Mouse (Mus musculus) Patski (cell line): Measurements from ENCODE around the gene Chaf1a. TPM values are rescaled to one million over a fixed set of nuclear protein-coding genes. Genes with fewer than 3 reads are reported as not detected.
"Not testable (repeated sequence)": the region's sequence is repeated elsewhere in the genome, so short reads cannot be mapped to it uniquely, and the experiment has no call there.

Source experiments
- ATAC-seq: fragments of 100-300 bp; one replicate; pipeline ENCODE4 v1.8.0; 2021
- CTCF ChIA-PET: fragments of 350-600 bp; sonication (Branson Sonifier 250); formaldehyde crosslinking; loops from one replicate; lab custom pipeline; 2022; ENCODE audit warnings: inconsistent platforms; lab: Charles Lee
- POLR2A ChIA-PET: fragments of 350-600 bp; sonication (Branson Sonifier 250); formaldehyde crosslinking; loops from one replicate; lab custom pipeline; 2022; ENCODE audit warnings: antibody characterized with exemption, inconsistent platforms; lab: Charles Lee
- DNase-seq: peaks from one replicate; pipeline ENCODE4 v3.0.0-alpha.2; 2011; ENCODE audit warnings: low read depth, low spot score
- H3K27me3 ChIP-seq: fragments of 371-371 bp; one replicate; pipeline ENCODE4 v1.5.1; 2021
- CTCF ChIP-seq: fragments of 100-300 bp; IDR thresholded peaks from one replicate; pipeline ENCODE4 v1.5.1; 2021
- in situ Hi-C: fragments of 300-500 bp; cut with MboI; formaldehyde crosslinking; loops from 3 replicates; pipeline ENCODE4 v1.11.1; 2018; ENCODE audit warnings: low pct_unique_long_range_greater_than_20kb, mixed read lengths
- polyA plus RNA-seq: library from polyadenylated mRNA; unstranded; gene quantifications from one replicate; pipeline ENCODE4 v1.2.3, GENCODE M21; 2021

Chaf1a gene
- polyA plus RNA-seq, 1 experiment from 2014 or later: 18.0 TPM

DNA sequence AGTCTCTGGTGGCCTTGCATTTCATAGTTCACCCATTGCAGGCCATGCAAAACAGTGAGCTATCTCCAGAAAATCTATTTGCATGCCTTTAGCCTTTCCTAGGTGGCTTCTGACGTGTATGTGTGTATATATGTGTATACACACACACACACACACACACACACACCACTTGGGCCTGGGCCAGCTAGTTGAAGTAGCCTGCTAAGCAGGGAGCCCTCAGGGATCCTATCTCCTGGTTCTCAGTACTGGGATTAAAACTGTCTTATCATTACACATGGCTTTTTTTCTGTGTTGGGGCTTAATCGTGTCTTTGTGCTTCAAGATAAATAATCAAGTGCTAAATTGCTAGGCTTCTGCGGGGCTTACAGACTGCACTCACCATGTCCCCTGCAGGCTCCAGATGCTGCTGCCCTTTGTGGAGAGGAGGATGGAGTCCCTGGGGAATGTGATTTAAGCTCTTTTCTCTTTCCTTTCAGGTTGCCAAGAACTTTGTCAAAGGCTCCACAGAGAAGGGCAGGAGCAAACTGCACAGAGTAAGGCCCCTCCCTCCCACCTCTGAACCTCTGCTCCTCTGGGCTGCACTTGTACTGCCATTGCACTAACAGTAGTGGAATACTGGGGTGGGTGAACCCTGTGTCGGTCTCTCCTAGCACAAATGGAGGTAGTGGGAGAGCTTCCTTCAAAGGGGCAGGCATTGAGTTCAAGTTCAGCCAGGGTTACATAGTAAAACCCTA, 15.9 kb downstream of the Chaf1a start:
- ChIA-PET CTCF (interaction anchor here (1.2 to 2.8 kb wide), 5 partner anchors 9 to 79 kb away, joined by 3 to 10 read pairs (median 4); no protein-coding TSS in a partner anchor), POLR2A (interaction anchor here (0.5 to 0.6 kb wide), 2 partner anchors 10 to 14 kb away, joined by 4 read pairs; no protein-coding TSS in a partner anchor)
- no peaks in the 10 kb centered on the region for H3K27me3 ChIP-seq
- DNase-seq (no peak), ATAC-seq (no peak)
- in situ Hi-C loops: no loop called here
- TF ChIP-seq CTCF: no peak

GRCm38 (mm10) chr17:56057381-56058120, 17.3 kb downstream of the Chaf1a start:
- in situ Hi-C loops: no loop called here
- ChIA-PET CTCF (interaction anchor here (1.2 to 2.8 kb wide), 6 partner anchors 10 to 81 kb away, joined by 3 to 10 read pairs (median 4); partner anchors contain the start of gene Sh3gl1), POLR2A (no interaction called here)
- no peak for TF ChIP-seq CTCF
- no peak for DNase-seq
- no peak for ATAC-seq
- H3K27me3 ChIP-seq: no peaks in the 10 kb centered on the region

- POLR2A ChIA-PET: no interaction called here
- in situ Hi-C loops: no loop called here
- no peak for TF ChIP-seq CTCF
These were observed 21.8 kb downstream of the Chaf1a start for GRCm38 (mm10) chr17:56062081-56062480.

DNA sequence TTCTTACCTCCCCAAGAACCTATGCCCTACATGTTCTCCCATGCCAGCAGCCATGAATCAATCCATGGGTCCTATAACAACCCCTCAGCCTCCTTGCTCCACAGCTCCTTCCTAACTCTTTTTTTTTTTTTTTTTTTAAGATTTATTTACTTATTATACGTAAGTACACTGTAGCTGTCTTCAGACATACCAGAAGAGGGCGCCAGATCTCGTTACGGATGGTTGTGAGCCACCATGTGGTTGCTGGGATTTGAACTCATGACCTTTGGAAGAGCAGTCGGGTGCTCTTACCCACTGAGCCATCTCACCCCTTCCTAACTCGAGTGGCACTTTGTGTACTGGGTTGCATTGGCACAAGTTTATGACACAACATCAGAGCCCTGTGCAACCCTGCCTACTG, 25.5 kb downstream of the Chaf1a start:
- ChIA-PET POLR2A (interaction anchor here (0.7 kb wide), 1 partner anchor 10 kb away, joined by 4 read pairs; no protein-coding TSS in a partner anchor), CTCF (interaction anchor here (2.0 kb wide), 1 partner anchor 29 kb away, joined by 5 read pairs; no protein-coding TSS in a partner anchor)
- DNase-seq, in situ Hi-C loops, H3K27me3 ChIP-seq, ATAC-seq: not testable (repeated sequence)

More at GRCm38 (mm10) chr17:56062081-56062480, 21.8 kb downstream of the Chaf1a start:
- H3K27me3 ChIP-seq: no peaks in the 10 kb centered on the region
- DNase-seq: no peak
- CTCF ChIA-PET: interaction anchor here (1.4 to 2.1 kb wide), 3 partner anchors 12 to 52 kb away, joined by 3 to 5 read pairs (median 3); no protein-coding TSS in a partner anchor
- no peak for ATAC-seq

- ATAC-seq: no peak
- ChIA-PET CTCF (no interaction called here), POLR2A (no interaction called here)
- no peaks in the 10 kb centered on the region for H3K27me3 ChIP-seq
- no peak for DNase-seq
- TF ChIP-seq CTCF: no peak
- in situ Hi-C loops: no loop called here
These were observed 26.2 kb downstream of the Chaf1a start for GRCm38 (mm10) chr17:56066451-56066850.

DNA sequence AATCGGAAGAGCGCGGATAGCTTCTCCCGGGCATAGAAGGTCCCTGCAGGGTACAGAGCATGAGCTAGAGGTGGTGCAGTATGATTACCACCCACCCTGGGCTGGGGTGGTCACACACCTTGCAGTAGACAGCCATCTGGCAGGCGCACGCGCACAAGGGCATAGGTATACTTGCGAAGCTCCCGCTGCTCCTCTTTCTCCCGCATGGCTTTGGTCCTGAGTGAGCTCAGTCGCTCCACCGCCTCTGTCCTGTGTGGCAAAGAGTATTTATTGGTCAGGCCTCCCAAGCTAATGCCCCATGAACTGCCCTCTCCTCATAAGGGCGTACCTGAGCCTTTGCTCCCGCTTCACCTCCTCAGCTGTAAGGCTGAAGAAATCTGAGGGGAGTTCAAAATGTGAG, 28.8 kb downstream of the Chaf1a start:
- no peak for TF ChIP-seq CTCF
- in situ Hi-C loops: no loop called here
- DNase-seq (no peak), ATAC-seq (no peak)
- POLR2A ChIA-PET: no interaction called here
- no peaks in the 10 kb centered on the region for H3K27me3 ChIP-seq
- CTCF ChIA-PET: interaction anchor here (1.3 to 2.5 kb wide), 2 partner anchors 9 to 12 kb away, joined by 4 to 10 read pairs; no protein-coding TSS in a partner anchor

DNA sequence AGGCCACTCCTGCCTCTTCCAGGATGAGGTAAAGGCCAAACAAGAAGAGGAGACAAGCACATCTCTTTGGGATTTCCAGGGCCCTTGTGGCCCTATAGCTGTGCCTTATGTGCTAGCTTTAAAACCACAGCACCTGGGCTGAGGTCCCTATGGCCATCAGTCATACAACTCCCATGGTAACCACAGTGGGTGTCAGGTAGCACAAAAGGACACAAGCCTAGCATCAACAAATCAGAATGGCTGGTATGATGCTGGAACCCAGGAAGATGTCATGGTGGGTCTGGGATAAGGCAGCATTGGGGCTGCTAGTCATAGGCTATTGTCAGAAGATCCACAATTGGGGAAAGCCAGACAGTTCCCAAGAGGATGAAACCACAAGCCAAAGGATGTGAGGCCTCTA, 30.9 kb downstream of the Chaf1a start:
- in situ Hi-C loops: no loop called here
- CTCF ChIA-PET: interaction anchor here (1.2 to 1.8 kb wide), 3 partner anchors 10 to 14 kb away, joined by 3 to 8 read pairs (median 3); no protein-coding TSS in a partner anchor
- no peaks in the 10 kb centered on the region for H3K27me3 ChIP-seq
- no peak for TF ChIP-seq CTCF
- ATAC-seq (no peak), DNase-seq (no peak)
- POLR2A ChIA-PET: no interaction called here

GRCm38 (mm10) chr17:56072243-56072642, 32.0 kb downstream of the Chaf1a start:
- ATAC-seq (no peak), DNase-seq (no peak)
- no peaks in the 10 kb centered on the region for H3K27me3 ChIP-seq
- ChIA-PET POLR2A (no interaction called here), CTCF (interaction anchor here (1.8 kb wide), 1 partner anchor 12 kb away, joined by 8 read pairs; no protein-coding TSS in a partner anchor)
- in situ Hi-C loops: no loop called here
- TF ChIP-seq CTCF: no peak

DNA sequence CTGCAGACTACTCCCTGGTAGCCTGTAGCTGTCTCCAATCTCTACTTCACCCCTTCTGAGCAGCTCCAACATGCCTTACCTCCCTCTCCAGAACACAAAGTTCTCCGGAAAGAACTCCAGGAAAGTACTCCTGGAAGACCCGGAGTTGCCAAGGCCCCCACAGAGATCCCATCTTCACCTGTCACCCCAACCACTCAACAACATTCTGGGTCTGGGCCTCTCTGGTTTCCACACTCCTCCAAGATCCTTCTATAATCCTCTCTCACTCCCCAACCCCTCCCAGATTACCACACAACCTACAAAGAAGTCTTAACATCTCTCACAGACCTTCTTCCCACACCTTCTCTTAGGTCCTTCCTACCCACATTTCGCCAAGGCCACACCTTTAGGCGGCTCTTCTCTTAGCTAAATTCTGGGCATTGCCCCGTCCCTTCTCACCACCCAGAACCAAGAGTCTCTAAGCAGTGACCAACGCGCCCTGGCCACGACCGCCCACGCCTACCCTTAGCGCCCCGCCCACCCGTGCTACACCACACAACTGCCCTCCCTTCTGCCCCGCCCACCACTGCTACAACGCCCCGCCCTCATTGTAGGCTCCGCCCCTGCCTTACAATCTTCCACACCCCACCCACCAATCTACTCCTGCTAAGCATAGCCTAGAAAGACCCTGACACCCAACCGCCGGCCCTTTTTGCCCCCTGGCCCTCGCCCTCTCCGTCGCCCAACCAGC, 34.0 kb downstream of the Chaf1a start:
- no peaks in the 10 kb centered on the region for H3K27me3 ChIP-seq
- POLR2A ChIA-PET: interaction anchor here (0.6 kb wide), 1 partner anchor 1145 kb away, joined by 3 read pairs; no protein-coding TSS in a partner anchor
- ATAC-seq: peak; percentile 42
- CTCF ChIA-PET: interaction anchor here (1.2 kb wide), 1 partner anchor 66 kb away, joined by 4 read pairs; no protein-coding TSS in a partner anchor
- no peak for TF ChIP-seq CTCF
- no peak for DNase-seq
- in situ Hi-C loops: no loop called here

DNA sequence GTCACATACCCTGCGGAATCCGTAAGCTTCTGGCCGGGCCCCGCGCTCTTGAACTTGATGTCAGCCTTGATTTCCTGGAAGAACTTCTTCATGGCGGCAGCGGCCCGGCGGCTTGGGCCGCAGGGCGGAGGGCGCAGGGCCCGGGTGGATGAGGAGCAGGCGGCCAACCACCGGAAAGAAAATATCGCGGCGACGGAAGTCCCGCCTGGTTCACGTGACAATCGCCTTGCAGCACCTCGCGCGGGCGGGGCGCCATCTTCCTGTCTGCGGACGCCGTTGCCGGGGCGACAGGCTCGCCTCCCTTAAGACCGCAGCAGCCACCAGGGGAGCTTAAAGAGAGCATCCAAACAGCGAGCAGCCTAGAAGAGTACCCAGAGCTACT, 34.6 kb downstream of the Chaf1a start, which contains the start of gene Ubxn6:
Gene Ubxn6 (minus strand): TSS at position 202 of the 382 bp plus-strand sequence.
- in situ Hi-C loops: no loop called here
- H3K27me3 ChIP-seq: no peaks in the 10 kb centered on the region
- no peak for TF ChIP-seq CTCF
- ChIA-PET POLR2A (no interaction called here), CTCF (interaction anchor here (1.2 kb wide), 1 partner anchor 66 kb away, joined by 4 read pairs; no protein-coding TSS in a partner anchor)
- peak; percentile 67 for DNase-seq
- ATAC-seq: peak; percentile 33
